Mouse (Mus musculus): ENCODE results near the gene H2-Q6. TPM values are rescaled to one million over a fixed set of nuclear protein-coding genes. Genes with fewer than 3 reads are reported as not detected.
"Not testable (repeated sequence)": the region's sequence is repeated elsewhere in the genome, so short reads cannot be mapped to it uniquely, and the experiment has no call there.

H2-Q6 gene
- 1 to 10 TPM in 2 of 4 experiments, under 1 TPM in 2; 0.47 to 2.4 (median 1.3) TPM for total RNA-seq (2022)

DNA sequence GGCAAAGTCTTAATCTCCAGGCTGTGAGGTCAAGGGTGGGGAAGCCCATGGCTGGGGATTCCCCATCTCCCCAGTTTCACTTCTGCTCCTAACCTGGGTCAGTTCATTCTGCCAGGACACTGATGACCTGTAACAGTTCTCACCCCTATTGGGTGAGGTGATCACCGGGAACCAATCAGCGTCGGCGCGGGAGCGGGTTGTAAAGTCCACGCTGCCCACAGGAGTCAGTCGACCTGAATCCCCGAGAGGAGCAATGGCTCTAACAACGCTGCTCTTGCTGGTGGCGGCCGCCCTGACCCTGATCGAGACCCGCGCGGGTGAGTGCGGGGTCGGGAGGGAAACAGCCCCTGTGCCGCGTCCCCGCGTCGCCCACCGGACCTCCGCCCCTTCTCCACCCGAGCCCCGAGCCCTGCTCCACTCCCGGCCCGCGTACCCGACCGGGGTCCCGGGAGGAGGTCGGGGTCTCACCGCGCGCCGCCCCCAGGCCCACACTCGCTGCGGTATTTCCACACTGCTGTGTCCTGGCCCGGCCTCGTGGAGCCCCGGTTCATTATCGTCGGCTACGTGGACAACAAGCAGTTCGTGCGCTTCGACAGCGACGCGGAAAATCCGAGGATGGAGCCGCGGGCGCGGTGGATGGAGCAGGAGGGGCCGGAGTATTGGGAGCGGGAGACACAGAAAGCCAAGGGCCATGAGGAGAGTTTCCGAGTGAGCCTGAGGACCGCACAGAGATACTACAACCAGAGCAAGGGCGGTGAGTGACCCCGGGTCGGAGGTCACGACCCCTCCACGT, at the start of gene H2-Q6:
TSS of gene H2-Q6 (plus strand) at position 227 of the 793 bp plus-strand sequence.
- DNase-seq (ENCODE audit: low spot score in 2 of 2), result not testable (repeated sequence)

DNA sequence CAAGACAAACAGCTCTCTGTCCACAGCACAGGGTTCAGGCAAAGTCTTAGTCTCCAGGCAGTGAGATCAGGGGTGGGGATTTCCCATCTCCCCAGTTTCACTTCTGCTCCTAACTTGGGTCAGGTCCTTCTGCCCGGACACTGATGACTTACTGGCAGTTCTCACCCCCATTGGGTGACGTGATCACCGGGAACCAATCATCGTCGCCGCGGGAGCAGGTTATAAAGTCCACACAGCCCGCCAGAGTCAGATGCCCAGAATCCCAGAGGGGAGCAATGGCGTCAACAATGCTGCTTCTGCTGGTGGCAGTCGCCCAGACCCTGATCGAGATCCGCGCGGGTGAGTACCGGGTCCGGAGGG, 45.3 kb upstream of the H2-Q6 start, which contains the start of gene H2-Q4:
TSS of gene H2-Q4 (plus strand) at position 249 of the 360 bp plus-strand sequence.
- peak; percentile 71 to 77 for DNase-seq (ENCODE audit: low spot score in 2 of 2)

DNA sequence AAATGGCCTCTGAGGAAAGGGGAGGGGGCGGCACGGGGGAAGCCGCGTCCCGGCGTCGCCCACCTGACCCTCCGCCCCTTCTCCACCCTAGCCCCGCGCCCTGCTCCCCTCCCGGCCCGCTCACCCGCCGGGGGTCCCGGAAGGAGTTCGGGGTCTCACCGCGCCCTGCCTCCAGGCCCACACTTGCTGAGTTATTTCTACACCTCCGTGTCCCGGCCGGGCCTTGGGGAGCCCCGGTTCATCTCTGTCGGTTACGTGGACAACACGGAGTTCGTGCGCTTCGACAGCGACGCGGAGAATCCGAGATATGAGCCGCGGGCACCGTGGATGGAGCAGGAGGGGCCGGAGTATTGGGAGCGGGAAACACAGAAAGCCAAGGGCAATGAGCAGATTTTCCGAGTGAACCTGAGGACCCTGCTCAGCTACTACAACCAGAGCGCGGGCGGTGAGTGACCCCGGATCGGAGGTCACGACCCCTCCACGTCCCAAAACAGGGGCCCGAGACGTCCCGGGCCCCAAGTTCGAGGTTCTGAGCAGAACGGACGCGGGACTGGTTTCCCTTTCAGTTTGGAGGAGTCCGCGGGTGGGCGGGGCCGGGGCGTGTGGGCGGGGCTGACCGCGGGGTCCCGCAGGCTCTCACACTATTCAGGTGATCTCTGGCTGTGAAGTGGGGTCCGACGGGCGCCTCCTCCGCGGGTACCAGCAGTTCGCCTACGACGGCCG, 44.8 kb upstream of the H2-Q6 start:
- no peak for DNase-seq (ENCODE audit: low spot score in 2 of 2)

DNA sequence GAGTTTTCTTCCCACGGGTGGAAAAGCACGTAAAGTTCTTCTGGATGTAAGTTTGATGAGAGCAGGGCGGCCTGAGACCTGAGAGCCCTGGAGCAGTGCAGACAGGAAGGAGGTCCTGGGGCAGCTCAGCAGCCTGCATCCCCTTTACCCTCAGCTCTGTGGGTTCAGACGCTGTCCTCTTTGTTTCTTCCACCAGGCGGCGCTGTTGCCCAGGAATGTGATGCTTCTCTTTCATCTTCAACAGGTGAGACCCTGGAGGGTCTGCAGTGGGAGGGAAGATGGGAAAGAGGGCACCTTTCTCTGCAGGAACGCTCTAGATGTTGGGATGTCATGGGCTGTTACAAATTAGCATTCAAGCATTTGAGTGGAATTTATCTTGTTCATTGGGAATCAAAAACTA, 34.9 kb upstream of the H2-Q6 start:
- not testable (repeated sequence) for DNase-seq (ENCODE audit: low spot score in 2 of 2)

DNA sequence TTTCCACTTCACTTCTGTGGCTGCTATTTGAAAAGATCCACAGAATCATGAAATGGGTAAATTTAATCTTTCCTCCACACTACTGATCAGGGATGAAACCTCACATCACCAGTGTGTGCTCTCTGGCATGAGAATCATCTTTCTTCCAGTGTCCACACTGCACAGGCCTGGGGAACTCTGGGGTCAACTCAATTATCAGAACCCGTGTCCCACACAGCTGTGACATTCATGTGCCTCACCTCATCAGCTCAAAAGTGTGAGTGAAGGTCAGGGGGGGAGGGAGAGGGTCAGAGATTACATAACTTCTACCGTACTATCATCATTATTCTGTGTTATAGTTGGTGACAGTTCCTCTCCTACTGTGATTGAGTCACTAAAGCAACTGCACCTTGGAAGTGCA, 32.0 kb upstream of the H2-Q6 start:
- DNase-seq (ENCODE audit: low spot score in 2 of 2), result not testable (repeated sequence)

DNA sequence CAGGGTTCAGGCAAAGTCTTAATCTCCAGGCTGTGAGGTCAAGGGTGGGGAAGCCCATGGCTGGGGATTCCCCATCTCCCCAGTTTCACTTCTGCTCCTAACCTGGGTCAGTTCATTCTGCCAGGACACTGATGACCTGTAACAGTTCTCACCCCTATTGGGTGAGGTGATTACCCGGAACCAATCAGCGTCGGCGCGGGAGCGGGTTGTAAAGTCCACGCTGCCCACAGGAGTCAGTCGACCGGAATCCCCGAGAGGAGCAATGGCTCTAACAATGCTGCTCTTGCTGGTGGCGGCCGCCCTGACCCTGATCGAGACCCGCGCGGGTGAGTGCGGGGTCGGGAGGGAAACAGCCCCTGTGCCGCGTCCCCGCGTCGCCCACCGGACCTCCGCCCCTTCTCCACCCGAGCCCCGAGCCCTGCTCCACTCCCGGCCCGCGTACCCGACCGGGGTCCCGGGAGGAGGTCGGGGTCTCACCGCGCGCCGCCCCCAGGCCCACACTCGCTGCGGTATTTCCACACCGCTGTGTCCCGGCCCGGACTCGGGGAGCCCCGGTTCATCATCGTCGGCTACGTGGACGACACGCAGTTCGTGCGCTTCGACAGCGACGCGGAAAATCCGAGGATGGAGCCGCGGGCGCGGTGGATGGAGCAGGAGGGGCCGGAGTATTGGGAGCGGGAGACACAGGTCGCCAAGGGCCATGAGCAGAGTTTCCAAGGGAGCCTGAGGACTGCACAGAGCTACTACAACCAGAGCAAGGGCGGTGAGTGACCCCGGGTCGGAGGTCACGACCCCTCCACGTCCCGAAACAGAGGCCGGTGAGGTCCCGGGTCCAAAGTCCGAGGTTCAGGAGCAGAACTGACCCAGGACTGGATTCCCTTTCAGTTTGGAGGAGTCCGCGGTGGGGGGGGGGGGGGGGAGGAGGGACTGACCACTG, 30.5 kb upstream of the H2-Q6 start:
- DNase-seq (ENCODE audit: low spot score in 2 of 2), result not testable (repeated sequence)

DNA sequence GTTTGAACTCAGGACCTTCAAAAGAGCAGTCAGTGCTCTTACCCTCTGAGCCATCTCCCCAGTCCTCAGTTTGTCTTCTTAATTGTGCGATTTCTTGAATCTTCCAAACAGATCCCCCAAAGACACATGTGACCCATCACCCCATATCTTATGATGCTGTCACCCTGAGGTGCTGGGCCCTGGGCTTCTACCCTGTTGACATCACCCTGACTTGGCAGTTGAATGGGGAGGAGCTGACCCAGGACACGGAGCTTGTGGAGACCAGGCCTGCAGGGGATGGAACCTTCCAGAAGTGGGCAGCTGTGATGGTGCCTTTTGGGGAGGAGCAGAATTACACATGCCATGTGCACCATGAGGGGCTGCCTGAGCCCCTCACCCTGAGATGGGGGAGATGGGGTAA, 27.7 kb upstream of the H2-Q6 start:
- DNase-seq (ENCODE audit: low spot score in 2 of 2), result not testable (repeated sequence)

DNA sequence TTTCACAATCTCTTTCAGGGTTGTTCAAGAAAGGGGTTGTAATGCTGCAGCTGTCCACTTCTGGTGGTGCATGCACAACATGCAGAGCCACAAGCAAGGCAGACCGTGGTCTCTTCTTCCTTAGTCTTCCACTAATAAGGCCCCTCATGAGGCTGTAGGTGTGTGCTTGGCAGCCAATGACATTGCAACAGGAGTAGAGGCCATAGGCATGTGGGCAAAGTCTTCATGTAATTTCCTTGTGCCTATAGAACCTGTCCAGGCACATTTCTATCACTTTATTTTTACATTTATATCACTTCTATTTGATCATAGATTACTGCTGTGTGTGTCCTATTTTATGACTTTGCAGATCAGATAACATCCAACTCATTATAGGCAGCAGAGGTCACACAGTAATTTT, 11.6 kb upstream of the H2-Q6 start:
- DNase-seq (ENCODE audit: low spot score in 2 of 2), result not testable (repeated sequence)

DNA sequence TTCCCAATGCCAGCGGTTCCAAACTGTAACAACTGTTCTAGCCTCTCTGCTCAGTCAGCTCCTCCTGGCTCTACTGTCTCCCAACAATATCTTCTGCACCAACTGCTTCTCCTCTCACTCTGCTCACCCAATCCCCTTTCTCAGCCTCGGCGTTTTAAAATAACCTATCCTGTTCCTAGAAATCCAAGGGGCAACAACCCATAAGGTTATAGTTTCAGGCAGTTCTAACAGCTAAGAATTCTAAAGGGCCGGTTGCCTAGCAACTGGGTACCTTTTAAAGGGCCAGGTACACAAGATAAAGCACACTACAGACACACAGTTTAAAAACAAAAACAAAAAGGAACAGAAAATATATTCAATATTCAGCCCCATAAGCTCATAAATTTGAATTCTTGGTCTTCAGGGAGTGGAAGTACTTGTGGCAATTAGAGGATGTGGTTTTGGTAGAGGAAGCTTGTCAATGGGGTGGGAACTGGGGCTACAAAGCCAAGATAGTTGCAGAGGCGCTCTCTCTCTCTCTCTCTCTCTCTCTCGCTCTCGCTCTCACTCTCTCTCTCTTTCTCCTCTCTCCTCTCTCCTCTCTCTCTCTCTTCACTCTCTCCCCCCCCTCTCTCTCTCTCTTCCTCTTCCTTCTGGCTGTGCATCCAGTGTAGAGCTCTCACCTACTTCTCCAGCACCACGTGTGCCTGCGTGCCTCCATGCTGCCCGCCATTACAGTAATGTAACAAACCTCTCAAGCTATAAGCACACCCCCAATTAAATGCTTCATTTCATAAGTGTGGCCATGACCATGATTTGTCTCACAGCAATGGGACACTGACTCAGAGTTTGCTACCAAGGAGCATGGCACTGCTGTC, 9.1 kb upstream of the H2-Q6 start:
- DNase-seq (ENCODE audit: low spot score in 2 of 2), result not testable (repeated sequence)

DNA sequence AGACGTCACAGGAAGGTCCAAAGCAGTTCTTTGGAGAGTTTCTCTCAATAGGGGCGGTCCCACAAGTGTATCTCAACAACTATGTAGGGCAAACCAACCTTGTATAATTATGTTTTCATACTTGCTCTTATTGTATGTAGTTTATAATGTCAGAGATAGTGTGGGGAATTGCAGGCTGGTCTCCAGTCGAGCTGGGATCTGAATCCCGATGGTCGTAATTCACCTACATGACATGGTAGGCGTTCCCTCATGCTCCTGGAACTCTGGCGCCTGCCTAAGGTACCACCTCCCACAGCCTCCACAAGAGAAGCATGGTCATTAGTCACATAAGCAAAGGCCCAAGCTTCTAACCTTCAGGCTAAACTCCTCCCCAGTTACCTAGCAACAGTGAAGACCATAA, 5.9 kb upstream of the H2-Q6 start:
- no peak for DNase-seq (ENCODE audit: low spot score in 2 of 2)

DNA sequence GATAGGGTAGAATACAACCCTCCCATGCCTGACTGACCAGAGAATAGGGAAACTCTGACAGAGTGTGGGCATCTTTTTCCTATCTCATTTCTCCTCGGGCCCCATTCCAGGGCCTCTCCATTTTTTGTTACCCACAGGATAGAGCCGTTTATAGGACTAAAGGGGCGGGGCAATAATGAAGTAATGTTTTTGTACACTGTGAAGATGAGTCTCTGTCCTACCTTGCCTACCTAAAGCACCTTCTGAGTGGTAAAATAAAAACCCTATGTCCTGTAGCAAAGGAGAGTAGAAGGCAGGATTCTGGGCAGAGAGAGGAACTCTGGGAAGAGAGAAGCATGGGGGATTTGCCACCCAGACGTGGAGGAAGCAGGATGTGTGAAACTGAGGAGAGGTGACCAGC, 5.1 kb upstream of the H2-Q6 start:
- not testable (repeated sequence) for DNase-seq (ENCODE audit: low spot score in 2 of 2)

DNA sequence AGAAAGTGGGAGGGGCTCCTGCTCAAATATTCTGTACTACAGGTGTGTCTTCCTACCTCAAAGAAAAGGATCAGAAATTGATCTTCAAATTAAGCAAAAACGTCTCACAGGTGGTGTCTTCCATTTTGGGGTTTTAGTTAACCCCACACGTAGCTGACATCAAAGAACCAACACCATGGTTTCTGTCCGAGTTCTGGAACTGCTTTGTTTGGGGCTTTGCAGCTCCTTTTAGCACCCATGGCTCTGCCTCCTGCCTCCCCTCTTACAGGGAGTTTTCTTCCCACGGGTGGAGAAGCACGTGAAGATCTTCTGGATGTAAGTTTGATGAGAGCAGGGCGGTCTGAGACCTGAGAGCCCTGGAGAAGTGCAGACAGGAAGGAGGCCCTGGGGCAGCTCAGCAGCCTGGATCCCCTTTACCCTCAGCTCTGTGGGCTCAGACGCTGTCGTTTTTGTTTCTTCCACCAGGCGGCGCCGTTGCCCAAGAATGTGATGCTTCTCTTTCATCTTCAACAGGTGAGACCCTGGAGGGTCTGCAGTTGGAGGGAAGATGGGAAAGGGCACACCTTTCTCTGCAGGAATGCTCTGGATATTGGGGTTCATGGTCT, 4.3 kb upstream of the H2-Q6 start:
- DNase-seq (ENCODE audit: low spot score in 2 of 2), result not testable (repeated sequence)

DNA sequence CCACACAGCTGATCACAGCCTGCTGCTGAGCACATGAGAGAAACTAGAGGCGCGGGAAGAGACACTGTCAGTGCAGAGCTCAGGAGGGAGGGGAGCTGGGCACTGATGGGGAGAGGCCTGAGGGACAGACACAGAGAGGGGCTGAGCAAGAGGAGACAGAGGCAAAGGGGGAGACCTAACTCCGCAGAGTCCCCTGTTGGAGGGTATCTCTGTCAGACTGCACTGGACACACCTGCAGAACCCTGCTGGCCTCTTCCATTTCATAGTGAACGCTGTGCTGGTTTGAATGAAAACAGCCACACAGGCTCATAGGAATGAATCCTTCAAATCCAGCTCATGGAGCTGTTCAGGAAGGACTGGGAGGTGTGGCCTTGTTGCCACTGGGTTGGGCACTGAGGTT, 3.3 kb upstream of the H2-Q6 start:
- not testable (repeated sequence) for DNase-seq (ENCODE audit: low spot score in 2 of 2)

DNA sequence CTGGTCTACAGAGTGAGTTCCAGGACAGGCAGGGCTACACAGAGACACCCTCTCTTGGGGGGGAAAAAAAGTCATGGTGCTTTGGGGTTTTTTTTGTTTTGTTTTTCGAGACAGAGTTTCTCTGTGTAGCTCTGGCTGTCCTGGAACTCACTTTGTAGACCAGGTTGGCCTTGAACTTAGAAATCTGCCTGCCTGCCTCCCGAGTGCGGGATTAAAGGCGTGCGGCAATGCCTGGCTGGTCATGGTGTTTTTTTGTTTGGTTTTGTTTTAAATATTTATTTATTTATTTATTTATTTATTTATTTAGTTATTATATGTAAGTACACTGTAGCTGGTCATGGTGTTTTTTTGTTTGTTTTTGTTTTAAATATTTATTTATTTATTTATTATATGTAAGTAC, 2.3 kb upstream of the H2-Q6 start:
- not testable (repeated sequence) for DNase-seq (ENCODE audit: low spot score in 2 of 2)

DNA sequence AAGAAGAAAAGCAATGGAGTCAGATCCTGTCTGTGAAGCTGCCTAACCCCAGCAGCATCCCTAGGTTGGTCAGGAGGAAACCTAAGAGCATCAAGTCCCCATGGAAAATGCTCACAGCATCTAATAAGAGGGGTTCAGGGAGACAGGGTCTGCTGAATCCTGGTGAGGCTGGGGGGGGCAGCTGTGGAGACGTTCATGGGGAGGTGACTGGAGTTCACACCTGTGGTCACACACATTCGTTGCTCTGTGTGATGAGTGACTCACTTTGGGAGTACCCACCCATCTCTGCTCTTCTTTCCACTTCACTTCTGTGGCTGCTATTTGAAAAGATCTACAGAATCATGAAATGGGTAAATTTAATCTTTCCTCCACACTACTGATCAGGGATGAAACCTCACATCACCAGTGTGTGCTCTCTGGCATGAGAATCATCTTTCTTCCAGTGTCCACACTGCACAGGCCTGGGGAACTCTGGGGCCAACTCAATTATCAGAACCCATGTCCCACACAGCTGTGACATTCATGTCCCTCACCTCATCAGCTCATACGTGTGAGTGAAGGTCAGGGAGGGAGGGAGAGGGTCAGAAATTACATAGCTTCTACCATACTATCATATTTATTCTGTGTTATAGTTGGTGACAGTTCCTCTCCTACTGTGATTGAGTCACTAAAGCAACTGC, 1.4 kb upstream of the H2-Q6 start:
- not testable (repeated sequence) for DNase-seq (ENCODE audit: low spot score in 2 of 2)

DNA sequence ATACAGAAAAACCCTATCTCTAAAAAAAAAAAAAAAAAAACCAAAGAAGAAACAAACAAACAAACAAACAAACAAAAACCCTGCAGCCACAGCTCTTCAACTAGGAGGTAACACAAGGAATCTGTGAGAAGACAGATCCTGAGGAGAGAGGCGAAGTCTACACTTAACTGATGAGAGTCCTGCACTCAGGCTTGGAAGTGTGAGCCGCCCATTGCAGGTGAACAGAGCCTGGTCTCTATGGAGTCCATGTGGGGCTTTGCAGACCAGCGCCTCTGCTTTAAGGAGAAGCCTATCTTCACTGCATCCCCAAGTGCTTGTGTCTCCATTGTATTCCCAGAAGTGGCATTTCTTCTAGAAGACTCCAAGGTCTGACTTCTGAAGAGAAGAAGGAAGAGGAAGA, 544 bp upstream of the H2-Q6 start:
- not testable (repeated sequence) for DNase-seq (ENCODE audit: low spot score in 2 of 2)

DNA sequence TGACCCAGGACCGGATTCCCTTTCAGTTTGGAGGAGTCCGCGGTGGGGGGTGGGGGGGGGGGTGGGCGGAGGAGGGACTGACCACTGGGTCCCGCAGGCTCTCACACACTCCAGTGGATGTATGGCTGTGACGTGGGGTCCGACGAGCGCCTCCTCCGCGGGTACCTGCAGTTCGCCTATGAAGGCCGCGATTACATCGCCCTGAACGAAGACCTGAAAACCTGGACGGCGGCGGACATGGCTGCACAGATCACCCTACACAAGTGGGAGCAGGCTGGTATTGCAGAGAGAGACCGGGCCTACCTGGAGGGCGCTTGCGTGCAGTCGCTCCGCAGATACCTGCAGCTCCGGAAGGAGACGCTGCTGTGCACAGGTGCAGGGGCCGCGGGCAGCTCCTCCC, 824 bp downstream of the H2-Q6 start:
- DNase-seq (ENCODE audit: low spot score in 2 of 2), result not testable (repeated sequence)

DNA sequence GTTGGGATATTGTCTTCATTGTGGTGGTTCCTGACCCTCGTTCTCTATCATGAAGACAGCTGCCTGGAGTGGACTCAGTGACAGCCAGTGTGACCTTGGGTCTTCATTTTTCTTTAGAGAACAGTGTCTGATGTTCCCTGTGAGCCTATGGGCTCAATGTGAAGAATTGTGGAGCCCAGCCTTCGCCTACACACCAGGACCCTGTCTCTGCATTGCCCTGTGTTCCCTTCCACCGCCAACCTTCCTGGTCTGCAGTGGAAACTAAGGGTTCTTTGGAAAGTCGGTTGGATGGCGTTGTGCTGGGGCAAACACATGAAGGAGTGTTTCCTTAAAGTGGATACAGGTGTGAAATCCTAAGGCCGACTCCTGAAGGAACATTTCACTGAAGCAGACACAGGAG, 4.2 kb downstream of the H2-Q6 start:
- not testable (repeated sequence) for DNase-seq (ENCODE audit: low spot score in 2 of 2)

DNA sequence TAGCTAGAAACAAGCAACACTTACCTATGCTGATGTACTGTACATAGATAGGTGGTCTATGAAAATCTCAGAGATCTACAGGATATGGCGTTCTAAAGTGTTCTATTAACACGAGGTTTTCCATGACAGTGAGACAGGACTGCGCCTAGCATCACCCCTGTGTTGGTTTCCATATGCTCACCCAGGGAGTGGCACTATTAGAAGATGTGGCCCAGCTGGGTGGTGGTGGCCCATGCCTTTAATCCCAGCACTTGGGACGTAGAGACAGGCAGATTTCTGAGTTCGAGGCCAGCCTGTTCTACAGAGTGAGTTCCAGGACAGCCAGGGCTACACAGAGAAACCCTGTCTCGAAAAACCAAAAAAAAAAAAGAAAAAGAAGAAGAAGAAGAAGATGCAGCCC, 6.0 kb downstream of the H2-Q6 start:
- not testable (repeated sequence) for DNase-seq (ENCODE audit: low spot score in 2 of 2)
